Mouse (Mus musculus) left cerebral cortex, adult 6 months (tissue): Measurements from ENCODE around the gene Gm8005. TPM values are rescaled to one million over a fixed set of nuclear protein-coding genes. Genes with fewer than 3 reads are reported as not detected.

Experiments used
- long read RNA-seq, 2 experiments: library from polyadenylated mRNA; unstranded; transcript quantifications; one replicate each; pipeline ENCODE4 v2.0.0; 2019 to 2020
- polyA plus RNA-seq: library from polyadenylated mRNA; unstranded; fragments of <200 nt; fragmentation: Nextera tagmentation; gene quantifications from 2 replicates; pipeline ENCODE4 v1.2.3, GENCODE M21; 2021

Gene Gm8005
- polyA plus RNA-seq: not detected in 2 replicates
- long read RNA-seq, experiment 1: 0 reads
- long read RNA-seq, experiment 2: 0 reads

GRCm38 (mm10) chr14:42439573-42439972 lies at the start of gene Gm8005:
Gene Gm8005, minus strand, starts transcription at chr14:42439673.

GRCm38 (mm10) chr14:42463581-42463980 lies 24.1 kb upstream of the Gm8005 start, which contains the start of gene Gm8011:
Gene Gm8011, plus strand, starts transcription at chr14:42463881.

Other genes starting within 250 kb of the Gm8005 start
- not detected in 2 replicates for gene Gm3573, start 248.9 kb downstream of the Gm8005 start, polyA plus RNA-seq
- not detected in 2 replicates for gene Gm17026, start 179.6 kb downstream of the Gm8005 start, polyA plus RNA-seq
- not detected in 2 replicates for gene Gm9611, start 142.3 kb downstream of the Gm8005 start, polyA plus RNA-seq
- gene Gm7995, start 129.5 kb downstream of the Gm8005 start, polyA plus RNA-seq: not detected in 2 replicates
- gene Gm8011, start 24.2 kb upstream of the Gm8005 start, polyA plus RNA-seq: not detected in 2 replicates
- not detected in 2 replicates for gene Gm8020, start 62.7 kb upstream of the Gm8005 start, polyA plus RNA-seq
- gene Gm8024, start 84.6 kb upstream of the Gm8005 start, polyA plus RNA-seq: 0.14 TPM in 1 of 2 replicates, not detected in the other
- gene Gm17124, start 160.2 kb upstream of the Gm8005 start, polyA plus RNA-seq: not detected in 2 replicates
- not detected in 2 replicates for gene Gm3633, start 202.2 kb upstream of the Gm8005 start, polyA plus RNA-seq
- 0.09 TPM in 1 of 2 replicates, not detected in the other for gene Gm10378, start 216.3 kb upstream of the Gm8005 start, polyA plus RNA-seq